Mouse (Mus musculus): ENCODE data around the gene Map4. TPM values are rescaled to one million over a fixed set of nuclear protein-coding genes. Genes with fewer than 3 reads are reported as not detected.

Gene Map4
- polyA plus RNA-seq, 1 experiment from 2014 or later, result 55.6 TPM

DNA sequence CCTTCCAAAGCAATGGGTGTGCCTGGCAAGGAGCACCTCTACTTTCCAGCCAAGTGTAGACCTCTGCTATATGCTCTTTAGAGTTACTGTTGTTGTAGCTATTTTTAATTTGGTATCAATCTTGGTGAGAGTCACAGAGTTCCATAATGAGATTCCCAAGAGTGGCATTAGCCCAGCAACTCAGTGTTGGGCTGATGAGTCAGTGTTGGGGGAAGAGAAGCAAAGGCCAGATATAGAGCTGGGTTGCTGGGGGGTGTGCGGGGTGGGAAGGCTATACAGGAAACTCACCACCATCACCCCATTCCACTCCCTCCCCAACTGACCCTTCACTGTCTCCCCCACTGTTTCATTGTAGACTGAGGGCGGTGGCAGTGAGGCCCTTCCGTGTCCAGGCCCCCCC, 149.8 kb downstream of the Map4 start:
- WGBS, result 95% methylated on average over 3 of the region's 3 CpGs
- H3K36me3 ChIP-seq, result peaks cover 71% of the 10 kb centered on the region

DNA sequence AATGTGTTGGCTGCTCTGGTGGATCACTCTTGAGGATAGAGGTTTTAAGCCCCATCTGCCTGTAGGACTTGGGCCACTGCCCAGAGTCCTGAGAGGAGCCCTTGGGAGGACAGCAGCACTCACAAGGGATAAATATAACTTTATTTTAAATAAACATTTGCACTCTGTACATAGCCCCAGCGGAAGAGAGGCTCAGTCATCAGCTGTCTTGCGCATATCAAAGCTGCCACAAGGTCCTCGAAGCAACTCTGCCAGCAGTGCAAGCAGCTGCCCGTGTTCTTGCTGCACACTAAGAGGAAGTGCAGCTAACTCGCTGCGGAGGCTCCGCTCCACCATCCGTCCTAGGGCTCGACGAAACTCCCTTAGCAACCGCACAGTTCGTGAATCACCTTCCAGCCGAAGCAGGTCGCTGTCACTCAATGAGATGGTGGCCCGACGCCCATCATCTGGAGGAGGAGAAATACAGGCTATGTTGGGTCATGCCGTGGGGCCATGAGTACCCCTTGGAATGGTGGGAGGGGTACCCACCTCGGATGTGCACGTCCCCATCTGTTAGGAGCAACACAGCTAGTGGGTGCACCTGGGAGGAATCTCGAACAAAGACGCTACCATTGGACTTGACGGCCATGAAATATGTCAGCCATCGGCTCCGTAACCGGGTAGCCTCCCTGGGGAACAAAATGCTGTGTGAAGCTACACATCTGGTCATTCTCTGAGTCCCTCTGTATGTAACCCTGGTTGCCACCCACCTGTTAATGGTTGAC, 153.1 kb downstream of the Map4 start:
- Histone ChIP-seq H3K9ac (no peak overlapping the region), H3K4me1 (peaks cover 7% of the 10 kb centered on the region; the same call in 1 of the 2 replicates), H3K27ac (peak overlapping the region; percentile 31; the same call in 1 of the 2 replicates), H3K4me2 (no peak overlapping the region), H3K9me3 (no peaks in the 10 kb centered on the region), H3K36me3 (peaks cover 77% of the 10 kb centered on the region), H3K4me3 (replicated peaks) (no peak overlapping the region), H3K27me3 (replicated peaks) (no peaks in the 10 kb centered on the region)
- ATAC-seq (ENCODE audit: insufficient read depth, low FRiP score, low read depth), result no peak
- WGBS, result 74% methylated on average over 25 of the region's 25 CpGs

More for the DNA sequence above, 149.8 kb downstream of the Map4 start:
- ATAC-seq (ENCODE audit: insufficient read depth, low FRiP score, low read depth), result no peak
- no peak overlapping the region for H3K4me3 ChIP-seq (replicated peaks)
- H3K9ac ChIP-seq, result no peak overlapping the region
- H3K9me3 ChIP-seq, result no peaks in the 10 kb centered on the region
- H3K27ac ChIP-seq, result no peak overlapping the region
- H3K4me1 ChIP-seq, result peaks cover 7% of the 10 kb centered on the region; the same call in 1 of the 2 replicates
- H3K4me2 ChIP-seq, result no peak overlapping the region
- H3K27me3 ChIP-seq (replicated peaks), result no peaks in the 10 kb centered on the region

DNA sequence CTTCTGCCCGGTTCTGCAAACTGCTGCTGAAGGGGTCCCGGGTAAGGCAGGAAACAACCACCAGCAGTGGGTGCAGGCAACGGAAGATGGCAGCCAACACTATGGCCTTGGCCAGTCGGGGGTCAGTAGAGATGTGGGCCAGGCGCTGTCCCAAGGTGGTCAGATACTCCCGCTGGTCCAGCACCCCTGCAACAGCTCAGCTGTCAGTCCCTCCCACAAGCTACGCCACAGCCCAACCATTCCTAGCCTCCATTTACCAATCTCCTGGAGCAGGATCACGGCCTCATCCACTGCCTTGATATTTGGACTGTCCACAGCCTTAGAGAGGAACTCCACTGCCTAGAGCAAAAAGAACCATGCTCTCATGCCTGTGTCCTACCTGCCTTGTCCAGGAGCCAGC, 154.4 kb downstream of the Map4 start:
- no peak overlapping the region for H3K27ac ChIP-seq
- H3K27me3 ChIP-seq (replicated peaks), result no peaks in the 10 kb centered on the region
- no peak overlapping the region for H3K4me3 ChIP-seq (replicated peaks)
- H3K4me1 ChIP-seq, result peaks cover 7% of the 10 kb centered on the region; the same call in 1 of the 2 replicates
- H3K36me3 ChIP-seq, result peaks cover 79% of the 10 kb centered on the region
- no peak for ATAC-seq (ENCODE audit: insufficient read depth, low FRiP score, low read depth)
- WGBS, result 89% methylated on average over 8 of the region's 8 CpGs
- no peaks in the 10 kb centered on the region for H3K9me3 ChIP-seq
- no peak overlapping the region for H3K4me2 ChIP-seq
- H3K9ac ChIP-seq, result no peak overlapping the region

DNA sequence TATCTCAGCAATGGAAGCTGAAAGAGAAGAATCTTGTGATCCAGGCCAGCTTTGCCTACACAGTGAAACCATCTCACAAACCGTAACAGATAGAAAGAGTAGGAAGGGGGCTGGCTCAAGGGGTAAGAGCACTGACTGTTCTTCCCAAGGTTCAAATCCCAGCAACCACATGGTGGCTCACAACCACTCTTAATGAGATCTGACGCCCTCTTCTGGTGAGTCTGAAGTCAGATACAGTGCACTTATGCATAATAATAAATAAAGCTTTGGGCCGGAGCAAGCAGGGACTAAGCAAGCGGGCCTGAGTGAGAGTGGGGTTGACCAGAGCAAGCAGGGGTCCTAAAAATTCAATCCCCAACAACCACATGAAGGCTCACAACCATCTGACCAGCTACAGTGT, 162.0 kb downstream of the Map4 start:
- Histone ChIP-seq H3K4me2 (no peak overlapping the region), H3K27ac (no peak overlapping the region), H3K4me3 (replicated peaks) (no peak overlapping the region), H3K27me3 (replicated peaks) (no peaks in the 10 kb centered on the region), H3K4me1 (no peaks in the 10 kb centered on the region), H3K9ac (no peak overlapping the region), H3K36me3 (peaks cover 60% of the 10 kb centered on the region), H3K9me3 (no peaks in the 10 kb centered on the region)
- ATAC-seq (ENCODE audit: insufficient read depth, low FRiP score, low read depth), result no peak
- 79% methylated on average over 4 of the region's 4 CpGs for WGBS

DNA sequence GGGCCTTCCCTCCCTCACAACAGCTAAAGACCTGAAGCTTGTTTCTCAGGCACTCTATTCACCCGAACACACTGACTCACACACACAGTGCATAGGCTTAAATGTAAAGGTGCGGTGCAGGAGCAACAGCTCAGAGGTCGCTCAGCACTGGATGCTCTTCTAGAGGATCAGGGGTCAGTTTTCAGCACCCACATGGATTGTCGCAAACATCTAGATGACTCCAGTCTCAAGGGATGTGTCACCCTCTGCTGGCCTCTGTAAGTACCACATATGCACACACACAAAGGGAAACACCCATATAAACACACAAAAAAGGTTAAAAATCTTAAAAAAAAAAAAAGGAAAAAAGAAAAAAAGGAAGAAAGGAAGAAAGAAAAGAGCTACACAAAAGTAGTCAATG, 163.5 kb downstream of the Map4 start:
- H3K36me3 ChIP-seq, result peaks cover 57% of the 10 kb centered on the region

DNA sequence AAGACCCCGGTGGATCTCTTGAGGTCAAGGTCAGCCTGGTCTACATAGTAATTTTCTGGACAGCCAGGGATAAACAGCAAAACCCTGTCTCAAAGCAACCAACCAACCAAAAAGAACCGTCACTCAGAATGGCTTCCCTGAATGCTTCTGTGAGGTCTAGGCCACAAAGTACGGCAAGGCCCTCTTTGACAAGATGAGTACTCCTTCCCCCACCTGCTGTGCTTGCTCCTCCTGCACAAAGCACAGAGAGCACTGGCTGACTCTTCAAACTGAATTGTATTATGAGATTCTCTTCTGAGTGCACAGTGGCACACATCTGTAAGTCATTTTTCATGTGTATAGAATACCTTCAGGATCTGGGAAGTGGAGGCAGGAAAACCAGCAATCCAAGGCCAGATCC, 166.5 kb downstream of the Map4 start:
- Histone ChIP-seq H3K36me3 (peaks cover 27% of the 10 kb centered on the region), H3K9ac (no peak overlapping the region), H3K4me2 (no peak overlapping the region), H3K27ac (no peak overlapping the region), H3K27me3 (replicated peaks) (no peaks in the 10 kb centered on the region), H3K4me1 (peaks cover 6% of the 10 kb centered on the region; the same call in 1 of the 2 replicates), H3K4me3 (replicated peaks) (no peak overlapping the region), H3K9me3 (no peaks in the 10 kb centered on the region)
- WGBS, result 91% methylated on average over 3 of the region's 3 CpGs
- ATAC-seq (ENCODE audit: insufficient read depth, low FRiP score, low read depth), result no peak

More for the DNA sequence above, 163.5 kb downstream of the Map4 start:
- H3K4me2 ChIP-seq, result no peak overlapping the region
- no peak overlapping the region for H3K9ac ChIP-seq
- H3K9me3 ChIP-seq, result no peaks in the 10 kb centered on the region
- WGBS, result 95% methylated on average over 4 of the region's 4 CpGs
- ATAC-seq (ENCODE audit: insufficient read depth, low FRiP score, low read depth), result no peak
- no peak overlapping the region for H3K4me3 ChIP-seq (replicated peaks)
- no peak overlapping the region for H3K27ac ChIP-seq
- H3K27me3 ChIP-seq (replicated peaks), result no peaks in the 10 kb centered on the region
- H3K4me1 ChIP-seq, result no peaks in the 10 kb centered on the region

DNA sequence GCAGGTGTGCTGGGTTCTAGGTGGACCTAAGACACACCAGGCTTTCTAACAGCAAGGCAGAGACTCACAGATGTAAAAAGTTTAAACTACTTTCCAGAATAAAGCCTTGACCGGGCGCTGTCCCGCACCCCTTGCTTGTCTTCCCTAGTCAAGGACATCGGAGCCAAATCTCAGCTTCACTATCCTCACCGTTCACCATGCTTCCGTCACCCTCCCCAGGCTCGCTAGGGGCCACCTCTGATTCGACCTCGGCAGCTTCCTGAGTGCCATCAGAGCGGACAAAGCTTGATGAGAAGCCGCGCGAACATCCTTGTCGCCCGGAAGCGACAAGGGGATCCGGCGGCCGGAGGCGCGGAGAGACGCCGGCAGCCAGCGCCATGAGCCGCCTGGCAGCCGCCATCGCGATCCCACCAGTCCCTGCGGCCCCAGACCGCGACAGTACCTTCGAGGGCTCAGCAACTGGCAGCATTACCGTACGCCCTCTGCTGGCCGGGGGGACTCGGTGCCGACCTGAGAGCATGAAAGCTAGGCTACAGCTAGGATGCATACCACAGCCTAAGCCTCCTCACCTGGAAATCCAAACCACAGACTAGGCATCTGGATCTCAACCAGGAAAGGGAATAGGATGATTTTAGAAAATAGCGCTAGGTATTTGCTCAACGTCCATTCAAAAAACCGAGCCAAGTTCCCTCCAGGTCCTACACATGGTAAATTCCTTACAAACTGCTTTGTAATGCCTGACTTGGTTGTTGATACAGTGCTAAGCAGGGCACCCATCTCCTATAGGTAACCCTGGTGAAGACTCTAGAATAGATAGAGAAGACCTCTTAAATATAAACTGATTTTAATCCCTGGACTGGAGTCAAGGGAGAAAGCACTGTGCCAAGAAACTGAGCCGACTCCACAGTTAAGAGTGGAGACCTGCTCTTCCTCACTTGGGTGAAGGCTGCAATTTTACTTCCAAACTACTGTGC, 169.7 kb downstream of the Map4 start:
- H3K4me1 ChIP-seq, result peaks cover 6% of the 10 kb centered on the region; the same call in 1 of the 2 replicates
- 2% methylated on average over 41 of the region's 41 CpGs for WGBS
- peak overlapping the region; percentile 97 for H3K4me3 ChIP-seq (replicated peaks)
- peak; percentile 93 for ATAC-seq (ENCODE audit: insufficient read depth, low FRiP score, low read depth)
- H3K9ac ChIP-seq, result peak overlapping the region; percentile 92
- H3K9me3 ChIP-seq, result no peaks in the 10 kb centered on the region
- no peaks in the 10 kb centered on the region for H3K27me3 ChIP-seq (replicated peaks)
- H3K4me2 ChIP-seq, result peak overlapping the region; percentile 77
- H3K36me3 ChIP-seq, result peaks cover 27% of the 10 kb centered on the region
- H3K27ac ChIP-seq, result peak overlapping the region; percentile 61

DNA sequence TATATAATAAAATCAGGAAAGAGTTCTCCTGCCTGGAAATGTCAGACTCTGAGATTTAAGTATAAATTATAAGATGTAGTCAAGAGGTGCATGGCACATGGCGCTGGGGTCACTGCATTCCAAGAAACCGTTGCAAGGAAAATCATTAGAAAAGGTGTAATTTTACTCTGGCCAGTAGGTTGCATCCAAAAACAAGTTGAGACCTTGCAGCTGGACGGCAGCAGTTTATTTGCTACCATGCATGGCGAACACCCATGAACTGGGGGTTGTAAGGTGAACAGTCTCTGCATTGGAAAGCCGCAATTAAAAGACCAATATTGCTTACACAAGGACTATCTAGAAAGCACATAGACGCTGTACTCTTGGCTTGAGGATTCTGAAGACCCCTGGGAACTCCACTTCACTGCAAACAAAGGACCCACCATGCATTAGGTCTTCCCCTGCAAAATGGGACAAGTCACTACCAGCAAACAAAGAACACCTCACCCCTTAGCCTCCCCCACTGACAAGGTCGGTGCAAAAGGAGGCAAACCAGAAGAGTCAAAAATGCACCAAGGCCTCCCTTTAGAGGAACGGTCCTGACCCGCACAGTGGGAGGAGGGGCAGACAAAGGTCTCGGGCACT, 185.2 kb downstream of the Map4 start:
- 6% methylated on average over 10 of the region's 10 CpGs for WGBS
- no peak for ATAC-seq (ENCODE audit: insufficient read depth, low FRiP score, low read depth)
- H3K27me3 ChIP-seq (replicated peaks), result no peaks in the 10 kb centered on the region
- peak overlapping the region; percentile 87 for H3K4me3 ChIP-seq (replicated peaks)
- H3K9me3 ChIP-seq, result no peaks in the 10 kb centered on the region
- H3K9ac ChIP-seq, result peak overlapping the region; percentile 78
- H3K36me3 ChIP-seq, result peaks cover 14% of the 10 kb centered on the region
- peak overlapping the region; percentile 99 for H3K27ac ChIP-seq
- peaks cover 9% of the 10 kb centered on the region; the same call in 1 of the 2 replicates for H3K4me1 ChIP-seq
- peak overlapping the region; percentile 68 for H3K4me2 ChIP-seq

DNA sequence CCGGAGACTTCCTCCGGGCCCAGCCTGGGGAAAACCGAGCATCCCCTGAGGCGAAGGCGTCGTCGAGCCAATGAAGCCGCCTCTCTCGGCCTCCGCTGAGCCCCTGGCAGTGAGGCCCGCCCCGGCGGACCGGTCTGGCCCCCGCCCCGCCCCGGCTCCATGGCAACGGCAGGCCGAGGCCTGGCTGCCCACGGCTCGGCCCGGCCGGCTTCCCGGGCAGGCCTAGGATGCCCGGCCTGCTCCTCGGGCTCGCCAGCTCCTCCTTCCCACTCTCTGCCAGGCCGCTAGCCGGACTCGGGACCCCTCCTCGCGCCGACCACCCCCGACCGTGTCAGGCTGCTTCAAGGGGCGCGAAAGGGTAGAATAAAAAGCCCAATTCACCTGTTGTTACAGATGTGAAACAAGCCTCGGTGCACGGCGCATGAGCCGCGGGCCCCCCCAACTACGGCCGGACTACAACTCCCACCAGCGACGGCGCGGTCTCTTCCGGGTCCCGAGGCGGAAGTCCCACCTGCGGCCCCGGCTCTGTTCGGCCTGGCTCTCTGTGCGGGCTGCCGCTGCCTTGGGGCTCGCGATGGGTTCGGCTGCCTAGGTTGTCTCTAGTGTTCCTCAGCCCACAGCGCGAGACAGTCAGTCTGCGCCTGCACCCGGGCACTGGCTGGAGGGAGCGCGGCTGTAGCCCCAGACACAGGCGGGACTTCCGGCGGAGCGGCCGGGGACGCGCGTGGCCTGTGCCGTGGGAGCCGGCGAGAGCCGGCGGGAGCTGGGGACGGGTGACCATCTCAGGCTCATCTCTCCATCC, 185.9 kb downstream of the Map4 start, which contains the start of gene Smarcc1:
Gene Smarcc1 (plus strand): TSS at position 732 of the 802 bp plus-strand sequence.
- Histone ChIP-seq H3K4me2 (peak within 1 kb of the TSS; percentile 68), H3K9me3 (no peaks in the 10 kb centered on the region), H3K27ac (peak within 1 kb of the TSS; percentile 99), H3K4me1 (peaks cover 9% of the 10 kb centered on the region; the same call in 1 of the 2 replicates), H3K9ac (peak within 1 kb of the TSS; percentile 78), H3K27me3 (replicated peaks) (no peaks in the 10 kb centered on the region), H3K36me3 (peaks cover 10% of the 10 kb centered on the region), H3K4me3 (replicated peaks) (peak within 1 kb of the TSS; percentile 87)
- peak; percentile 96 for ATAC-seq (ENCODE audit: insufficient read depth, low FRiP score, low read depth)
- under 1% methylated on average over 79 of the region's 79 CpGs for WGBS

DNA sequence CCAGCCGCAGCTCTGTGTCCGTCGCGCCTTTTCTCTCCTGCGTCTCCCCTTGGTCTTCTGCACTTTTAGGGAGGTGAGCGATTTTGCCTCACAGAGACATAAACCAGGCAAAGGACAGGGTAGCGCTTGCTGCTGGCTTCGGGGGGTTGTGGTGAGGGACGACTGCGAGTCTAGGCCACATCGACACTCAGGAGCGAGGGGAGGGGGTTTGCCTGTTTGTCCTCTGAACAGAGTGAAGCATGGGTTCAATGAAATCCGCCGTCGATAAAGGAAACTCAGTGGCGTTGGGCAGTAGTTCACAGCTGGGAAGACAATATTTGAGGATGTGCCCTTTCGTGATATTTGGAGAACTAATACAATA, 186.5 kb downstream of the Map4 start, which contains the start of gene Dhx30:
Gene Dhx30 (minus strand): TSS at position 52 of the 361 bp plus-strand sequence.
- WGBS, result under 1% methylated on average over 17 of the region's 17 CpGs
- ATAC-seq (ENCODE audit: insufficient read depth, low FRiP score, low read depth), result no peak
- peaks cover 9% of the 10 kb centered on the region; the same call in 1 of the 2 replicates for H3K4me1 ChIP-seq
- H3K4me3 ChIP-seq (replicated peaks), result peak within 1 kb of the TSS; percentile 87
- no peaks in the 10 kb centered on the region for H3K27me3 ChIP-seq (replicated peaks)
- peak within 1 kb of the TSS; percentile 78 for H3K9ac ChIP-seq
- H3K27ac ChIP-seq, result peak within 1 kb of the TSS; percentile 99
- H3K9me3 ChIP-seq, result no peaks in the 10 kb centered on the region
- H3K4me2 ChIP-seq, result peak within 1 kb of the TSS; percentile 68
- peaks cover 7% of the 10 kb centered on the region for H3K36me3 ChIP-seq

All from stomach, embryonic 15.5 days (tissue).